Comparison of ENCODE assay signal across 11 mouse cellular contexts in the genomic region with DNA sequence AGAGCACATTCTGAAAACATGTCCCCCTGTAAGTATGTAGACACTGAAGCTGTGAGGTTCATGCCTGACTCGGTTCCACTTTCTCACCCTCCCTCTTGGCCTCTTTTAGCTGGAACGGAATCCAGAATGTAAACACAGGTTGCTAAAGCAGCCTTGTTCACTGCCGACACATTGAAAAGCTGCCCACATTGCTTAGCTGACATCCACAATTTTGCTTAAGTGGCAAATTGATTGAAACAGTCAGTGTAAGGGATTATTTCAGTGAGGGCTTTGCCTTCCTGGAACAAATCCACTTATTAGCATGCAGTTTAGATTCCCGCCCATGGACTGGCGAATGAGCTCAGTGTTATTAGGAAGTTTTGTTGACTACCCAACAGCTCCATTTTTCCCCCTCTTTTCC.
DNase-seq lines count a peak whose midpoint lies in the region; ATAC-seq and TF ChIP-seq lines count a peak whose summit lies in the region.
"Had no signal": no experiment of that assay in that cellular context is flagged by ENCODE, and none has a peak within 500 bp of the region (broad histone marks: within the 10 kb centered on the region; RNA-seq: fewer than 3 reads in every experiment).

No protein-coding gene starts in this region.

- H3K4me3 ChIP-seq in kidney, postnatal 0 days (replicated peaks; ENCODE audit: low read depth, low read length), result no peak overlapping the region
- no peak overlapping the region for H3K4me3 ChIP-seq in embryonic facial prominence, embryonic 15.5 days (replicated peaks)
- no peak overlapping the region for H3K4me3 ChIP-seq in lung, embryonic 14.5 days (ENCODE audit: low read depth, low read length)
- H3K4me3 ChIP-seq in midbrain, embryonic 15.5 days, result no peak overlapping the region

- H3K9ac ChIP-seq in kidney, postnatal 0 days (ENCODE audit: low read depth, low read length), result no peak overlapping the region
- H3K9ac ChIP-seq in embryonic facial prominence, embryonic 15.5 days, result no peak overlapping the region
- no peak overlapping the region for H3K9ac ChIP-seq in lung, embryonic 14.5 days
- H3K9ac ChIP-seq in midbrain, embryonic 15.5 days, result no peak overlapping the region

- no peak for TF ChIP-seq CTCF in kidney, postnatal 0 days (IDR thresholded peaks at IDR 0.05; ENCODE audit: low read depth)
- TF ChIP-seq CTCF in lung, embryonic 14.5 days (IDR thresholded peaks at IDR 0.05; ENCODE audit: low read depth), result no peak

- no peak overlapping the region for H3K27ac ChIP-seq in kidney, postnatal 0 days
- H3K27ac ChIP-seq in embryonic facial prominence, embryonic 15.5 days (replicated peaks), result peak overlapping the region; percentile 48; the same call in 1 of the 2 replicates
- H3K27ac ChIP-seq in lung, embryonic 14.5 days (ENCODE audit: low read depth), result peak overlapping the region; percentile 76; the same call in 1 of the 2 replicates
- H3K27ac ChIP-seq in midbrain, embryonic 15.5 days, result peak overlapping the region; percentile 42; the same call in 1 of the 2 replicates
- H3K27ac ChIP-seq: macrophage had no signal

- H3K27me3 ChIP-seq in kidney, postnatal 0 days (ENCODE audit: insufficient read depth, low read length), result no peaks in the 10 kb centered on the region
- H3K27me3 ChIP-seq in embryonic facial prominence, embryonic 15.5 days, result no peaks in the 10 kb centered on the region
- H3K27me3 ChIP-seq in lung, embryonic 14.5 days (ENCODE audit: insufficient read depth, low read length), result no peaks in the 10 kb centered on the region
- no peaks in the 10 kb centered on the region for H3K27me3 ChIP-seq in midbrain, embryonic 15.5 days (replicated peaks)

- 52% methylated on average over 5 of the region's 5 CpGs for WGBS in kidney, postnatal 0 days
- WGBS in embryonic facial prominence, embryonic 15.5 days, result 17% methylated on average over 5 of the region's 5 CpGs
- 21% methylated on average over 5 of the region's 5 CpGs for WGBS in lung, embryonic 14.5 days
- 16% methylated on average over 5 of the region's 5 CpGs for WGBS in midbrain, embryonic 15.5 days

- no peak for ATAC-seq in kidney, postnatal 0 days (replicated peaks; ENCODE audit: low FRiP score, low read depth)
- peak; percentile 53 for ATAC-seq in embryonic facial prominence, embryonic 15.5 days (ENCODE audit: insufficient number of reproducible peaks, low FRiP score, low TSS enrichment, low read depth)
- peak; percentile 61; the same call in 1 of the 2 replicates for ATAC-seq in lung, embryonic 14.5 days (ENCODE audit: insufficient read depth)
- 0 out of 2 replicates have a peak, but pooled peaks have one; percentile 26 for ATAC-seq in midbrain, embryonic 15.5 days (replicated peaks)

- peak; percentile 25 for DNase-seq in kidney, postnatal 0 days (ENCODE audit: low spot score)
- no peak for DNase-seq in kidney, postnatal 25 days
- peak; percentile 78 for DNase-seq in lung, embryonic 14.5 days
- DNase-seq in left cerebral cortex, adult 8-10 months (ENCODE audit: low spot score in 2 of 2), result no peak
- no peak for DNase-seq in right cerebral cortex, postnatal 14 days
- DNase-seq: cerebellum, postnatal 36 days; layer of hippocampus, adult 9-11 months had no signal

- no peak overlapping the region for H3K4me2 ChIP-seq in kidney, postnatal 0 days (ENCODE audit: low read length)
- H3K4me2 ChIP-seq in embryonic facial prominence, embryonic 15.5 days (replicated peaks), result no peak overlapping the region
- no peak overlapping the region for H3K4me2 ChIP-seq in lung, embryonic 14.5 days
- H3K4me2 ChIP-seq in midbrain, embryonic 15.5 days, result no peak overlapping the region
- H3K4me2 ChIP-seq: heart, embryonic 11.5 days had no signal

- 0 out of 2 replicates have a peak, but pooled peaks cover 10% of the 10 kb centered on the region for H3K4me1 ChIP-seq in kidney, postnatal 0 days (replicated peaks; ENCODE audit: insufficient read depth, low read length)
- H3K4me1 ChIP-seq in embryonic facial prominence, embryonic 15.5 days, result peaks cover 10% of the 10 kb centered on the region; the same call in 1 of the 2 replicates
- peaks cover 9% of the 10 kb centered on the region; the same call in 1 of the 2 replicates for H3K4me1 ChIP-seq in lung, embryonic 14.5 days (ENCODE audit: insufficient read depth)
- H3K4me1 ChIP-seq in midbrain, embryonic 15.5 days, result peaks cover 22% of the 10 kb centered on the region

- no peaks in the 10 kb centered on the region for H3K9me3 ChIP-seq in kidney, postnatal 0 days (replicated peaks; ENCODE audit: low read length)
- H3K9me3 ChIP-seq in embryonic facial prominence, embryonic 15.5 days (replicated peaks), result no peaks in the 10 kb centered on the region
- H3K9me3 ChIP-seq in lung, embryonic 14.5 days (ENCODE audit: low read depth, low read length), result no peaks in the 10 kb centered on the region
- H3K9me3 ChIP-seq in midbrain, embryonic 15.5 days, result no peaks in the 10 kb centered on the region

- no peaks in the 10 kb centered on the region for H3K36me3 ChIP-seq in kidney, postnatal 0 days (ENCODE audit: insufficient read depth, low read length)
- H3K36me3 ChIP-seq in embryonic facial prominence, embryonic 15.5 days, result no peaks in the 10 kb centered on the region
- H3K36me3 ChIP-seq in lung, embryonic 14.5 days (ENCODE audit: insufficient read depth), result no peaks in the 10 kb centered on the region
- no peaks in the 10 kb centered on the region for H3K36me3 ChIP-seq in midbrain, embryonic 15.5 days (replicated peaks)

Comparison
In these comparisons a context has a peak if more than half of its experiments do, and no peak if none do; other contexts are left out.
1. DNase-seq: peak in kidney, postnatal 0 days (single experiment) and lung, embryonic 14.5 days (single experiment); none in kidney, postnatal 25 days (0 of 2), left cerebral cortex, adult 8-10 months (0 of 2) and right cerebral cortex, postnatal 14 days (single experiment).